Mouse (Mus musculus) 3T3-L1 (cell line): Measurements from ENCODE around the gene Mbip.
A peak's percentile ranks its signal among the peaks of the same experiment; 100 is the strongest.

ENCODE experiments used
- DNase-seq: peaks from one replicate; pipeline ENCODE4 v3.0.0-alpha.2; 2015; ENCODE audit warnings: low read depth, low spot score

Mbip gene

DNA sequence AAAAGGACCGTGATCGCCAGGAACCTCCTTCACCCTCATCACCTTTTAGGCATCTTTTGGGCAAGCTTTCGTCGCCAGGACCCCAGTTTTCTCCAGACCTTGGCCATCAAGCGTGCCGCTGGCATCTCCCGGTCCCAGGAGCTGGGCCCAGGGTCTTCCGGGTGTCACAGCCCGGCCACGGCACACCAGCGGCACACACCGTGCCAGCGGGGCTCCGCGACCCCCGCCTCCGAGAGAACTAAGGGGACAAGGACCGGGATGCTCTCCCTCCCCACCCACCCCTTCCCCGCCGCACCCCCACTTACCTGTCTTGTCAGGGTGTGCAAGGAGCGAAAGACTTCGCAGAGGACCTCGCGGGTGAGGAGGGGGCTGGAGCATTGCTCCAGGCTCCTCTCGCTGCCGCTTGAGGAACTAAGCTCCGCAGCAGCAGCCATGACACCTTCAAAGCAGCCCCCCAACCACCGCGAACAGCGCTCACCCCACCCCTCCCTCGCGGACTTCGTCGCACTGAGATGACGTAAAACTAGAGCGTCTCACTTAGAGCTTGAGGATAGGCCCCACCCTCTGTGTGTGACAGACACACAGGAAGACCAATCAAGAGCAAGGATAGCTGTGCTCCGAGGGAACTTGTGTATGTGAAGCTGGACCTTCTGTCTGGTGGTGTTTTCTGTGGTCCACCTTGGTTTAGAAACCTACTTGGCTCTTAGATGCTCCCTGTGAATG lies at the start of gene Mbip:
Mbip (minus strand) TSS at position 528 of the 723 bp plus-strand sequence.
- DNase-seq = peak; percentile 99

DNA sequence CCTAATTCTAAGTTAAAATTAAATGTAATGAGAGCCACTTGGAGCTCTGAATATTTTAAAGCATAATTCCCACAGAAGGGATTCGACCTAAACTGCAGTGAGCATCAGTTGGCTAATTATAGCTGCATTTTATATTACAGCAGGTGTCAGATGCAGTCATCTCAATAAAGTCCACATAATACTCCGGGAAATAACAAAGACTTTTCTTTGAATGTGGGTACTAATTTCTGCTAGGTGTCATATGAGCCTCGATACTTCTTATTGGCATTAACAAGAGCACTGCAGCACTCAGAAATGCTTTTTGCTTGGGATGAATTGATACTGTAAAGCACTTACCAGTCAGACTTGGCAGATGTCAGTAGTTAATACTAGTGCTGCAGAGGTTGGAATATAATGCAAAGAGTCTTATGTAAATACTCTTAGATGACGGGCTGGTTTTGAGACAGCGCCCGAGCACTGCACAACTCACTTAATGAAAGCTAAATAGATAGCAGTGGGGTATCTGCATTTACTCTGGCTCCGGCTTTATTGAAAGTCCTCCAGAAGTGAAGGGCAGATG lies 42.0 kb upstream of the Mbip start:
- no peak for DNase-seq

DNA sequence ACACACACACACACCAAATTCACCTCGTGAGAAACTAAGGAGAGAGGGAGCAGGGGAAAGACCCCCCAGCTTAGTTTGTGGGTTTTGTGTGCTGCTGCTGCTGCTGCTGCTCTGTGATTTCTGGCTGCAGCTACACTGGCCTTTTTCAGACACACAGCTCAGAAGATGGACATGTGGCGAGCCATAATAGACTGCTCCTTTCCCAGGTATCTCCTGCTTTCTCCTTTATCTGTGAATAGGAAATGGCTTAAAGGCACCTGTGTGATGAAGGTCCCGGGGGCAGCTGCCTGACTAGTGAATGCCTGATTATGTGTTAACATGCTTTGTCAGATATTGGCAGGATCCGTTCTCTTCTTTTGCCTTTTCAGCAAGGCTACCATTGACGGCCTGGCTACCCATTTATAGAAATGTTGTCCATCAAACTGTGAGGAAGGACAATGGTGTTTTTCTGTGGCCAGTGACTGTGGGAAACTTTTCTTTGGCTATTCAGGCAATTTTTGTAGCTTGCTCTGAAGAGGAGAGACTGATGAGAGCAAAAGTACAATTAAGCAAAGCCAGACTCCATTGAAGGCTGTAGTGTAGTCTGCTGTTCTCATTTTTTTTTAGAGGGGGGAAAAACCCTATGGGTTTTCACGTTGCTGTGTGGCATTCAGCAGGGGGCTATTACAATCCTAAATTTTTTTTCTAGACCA lies 41.4 kb upstream of the Mbip start:
- DNase-seq = no peak

DNA sequence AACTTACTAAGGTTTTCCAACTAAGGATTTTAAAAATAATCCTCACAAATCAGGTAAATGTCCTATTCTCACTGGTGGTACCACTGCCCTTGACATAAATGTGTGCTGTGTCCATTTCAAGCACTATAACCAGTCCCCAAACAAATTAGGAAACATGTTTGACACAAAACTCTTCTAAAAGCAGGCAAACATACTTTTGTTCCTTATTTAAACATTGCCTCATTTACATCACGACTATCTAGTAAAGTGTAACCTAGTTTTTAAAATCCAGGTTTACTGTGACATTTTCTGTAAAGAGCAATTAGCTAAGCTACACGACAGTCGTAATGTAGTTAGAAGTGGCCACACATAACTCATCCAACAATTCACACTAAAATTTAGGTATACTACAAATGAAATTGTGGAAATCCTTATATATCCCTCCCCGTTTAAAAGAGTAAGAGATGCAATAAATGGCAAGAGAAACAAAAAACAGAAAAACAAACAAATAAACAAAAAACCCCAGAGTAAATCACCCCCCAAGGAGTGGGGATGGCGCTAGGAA lies 851 bp downstream of the Mbip start:
- peak; percentile 13 for DNase-seq

DNA sequence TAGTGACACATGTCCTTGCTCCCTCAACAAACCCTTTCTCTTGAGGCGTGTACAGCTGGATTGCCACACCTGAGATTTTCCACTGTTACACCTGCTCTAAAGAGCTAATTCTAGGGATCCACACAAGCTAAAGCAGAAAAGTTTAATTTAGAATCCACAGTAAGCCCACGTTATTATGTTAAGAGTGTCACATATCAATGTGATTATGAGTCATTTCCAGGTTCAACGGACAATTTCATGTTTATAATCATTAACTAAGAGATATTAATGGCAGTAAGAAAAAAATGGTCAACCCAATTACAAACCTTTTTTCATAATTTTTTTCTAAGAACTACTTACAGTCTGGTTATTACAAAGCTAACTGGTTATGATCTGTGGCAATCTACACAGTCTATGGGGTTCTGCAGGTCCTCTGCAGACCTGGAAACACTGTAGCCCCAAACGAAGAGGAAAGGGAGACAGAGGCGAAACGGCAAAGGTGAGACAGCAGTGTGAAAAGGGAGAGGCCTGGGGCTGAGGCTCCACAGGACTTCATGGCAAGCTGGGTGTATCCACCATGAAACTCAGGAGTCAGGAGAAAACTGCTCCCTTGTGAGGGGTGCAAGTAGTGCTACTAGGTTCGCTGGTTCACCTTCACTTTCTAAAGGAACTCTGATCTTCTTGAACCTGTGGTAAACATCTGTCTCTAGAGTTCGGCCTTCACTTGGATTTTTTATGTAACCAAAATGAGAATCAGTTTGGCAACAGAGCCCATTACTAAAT lies 6.2 kb downstream of the Mbip start:
- no peak for DNase-seq

DNA sequence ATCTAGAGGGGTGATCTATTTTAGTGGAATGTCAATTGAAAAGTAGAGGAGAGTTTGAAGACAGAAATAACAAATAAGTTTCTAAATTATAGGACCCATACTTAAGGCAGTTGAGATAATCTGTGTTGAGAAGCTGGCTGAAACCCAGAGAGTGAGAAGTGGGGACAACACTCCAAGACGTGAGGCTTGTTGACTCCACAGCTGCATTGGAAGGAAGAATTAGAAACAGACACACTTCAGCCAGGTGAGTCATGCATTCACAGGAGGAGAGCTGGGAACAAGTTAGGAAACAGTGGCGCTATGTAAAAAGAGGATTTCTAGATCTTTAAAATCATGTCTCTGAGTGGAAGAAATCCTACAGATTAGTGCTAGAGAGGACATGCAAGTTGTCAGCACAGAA lies 12.2 kb downstream of the Mbip start:
- DNase-seq = no peak

DNA sequence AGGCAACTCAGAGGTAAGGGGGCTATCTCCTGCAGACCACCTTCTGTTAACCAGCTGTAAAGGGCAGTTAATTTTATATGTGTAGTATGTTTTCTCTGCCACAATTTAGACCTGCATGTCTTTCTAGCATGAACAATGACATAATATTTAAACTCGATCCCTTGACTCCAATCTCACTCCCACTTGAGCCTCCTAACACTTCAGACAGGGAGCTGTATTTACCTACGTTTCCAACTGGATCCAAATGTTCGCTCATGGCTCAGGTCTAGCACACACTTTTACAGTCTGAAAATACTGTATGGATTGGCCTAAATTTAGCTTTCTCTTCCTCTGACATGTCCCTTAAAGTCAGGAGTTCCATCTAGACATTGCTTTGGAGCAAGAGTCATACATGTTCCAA lies 13.2 kb downstream of the Mbip start:
- DNase-seq = no peak

DNA sequence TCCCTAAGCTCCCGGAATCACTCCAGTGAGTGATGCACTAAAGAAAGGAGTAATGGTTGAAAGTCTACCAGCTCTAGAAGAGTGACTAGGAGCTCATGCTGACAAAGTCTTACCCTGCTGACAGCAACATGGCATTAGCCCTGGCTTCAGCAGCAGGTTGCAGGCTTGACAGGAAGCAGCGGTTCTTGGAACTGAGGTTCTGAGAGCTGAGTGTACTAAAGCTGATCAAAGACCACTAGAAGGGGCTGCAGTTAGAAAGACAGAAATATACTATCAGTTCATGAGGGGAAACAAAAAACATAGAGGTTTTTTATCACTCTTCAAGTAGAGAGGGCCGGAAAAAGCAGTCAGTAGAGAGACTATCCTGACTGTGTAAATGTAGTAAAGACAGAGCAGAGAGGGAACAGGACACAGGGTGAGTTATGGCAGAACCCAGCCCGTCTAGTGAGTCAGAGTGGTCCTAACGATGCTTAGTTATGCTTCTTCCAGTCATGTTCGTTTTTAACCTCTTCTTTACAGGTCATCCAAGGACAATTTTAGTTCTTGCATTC lies 18.2 kb downstream of the Mbip start:
- DNase-seq = no peak

DNA sequence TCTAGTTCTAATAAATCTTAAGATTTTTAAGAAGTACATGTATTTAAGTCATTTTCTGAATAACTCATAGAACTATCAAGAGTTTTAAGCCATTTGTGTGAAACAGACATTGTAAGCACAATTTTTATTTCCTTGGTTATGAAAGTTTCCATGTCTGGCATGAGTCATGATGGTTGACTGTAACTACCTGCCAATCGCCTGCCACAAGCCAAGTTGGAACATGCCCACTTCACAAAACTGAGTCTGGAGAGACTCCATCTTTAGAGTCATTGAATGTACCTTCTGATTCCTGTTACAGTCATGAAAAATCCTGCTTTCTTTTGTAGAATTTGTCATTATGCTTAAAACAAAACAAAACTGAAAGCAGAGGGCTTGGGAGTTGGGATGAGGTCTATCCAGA lies 19.8 kb downstream of the Mbip start:
- DNase-seq = peak; percentile 53

DNA sequence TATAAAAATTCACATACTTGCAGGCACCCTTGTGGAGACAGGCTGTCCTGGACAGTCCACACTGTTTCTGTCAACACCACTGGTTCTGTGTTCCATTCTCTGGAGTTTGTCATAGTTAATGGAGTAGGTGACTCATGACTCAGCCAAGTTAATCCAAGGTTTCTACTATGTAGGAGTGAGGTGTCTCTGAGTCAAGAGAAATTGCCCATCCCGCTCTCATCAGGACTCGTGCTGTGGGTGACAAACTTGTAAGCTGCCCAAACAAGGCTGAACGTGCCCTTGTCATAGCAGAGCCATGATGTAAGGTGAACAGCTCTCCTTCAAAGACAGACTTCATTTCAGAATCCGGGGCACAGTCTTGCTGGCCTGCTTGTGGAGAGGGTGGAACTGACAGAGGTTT lies 26.8 kb downstream of the Mbip start:
- DNase-seq = peak; percentile 58

DNA sequence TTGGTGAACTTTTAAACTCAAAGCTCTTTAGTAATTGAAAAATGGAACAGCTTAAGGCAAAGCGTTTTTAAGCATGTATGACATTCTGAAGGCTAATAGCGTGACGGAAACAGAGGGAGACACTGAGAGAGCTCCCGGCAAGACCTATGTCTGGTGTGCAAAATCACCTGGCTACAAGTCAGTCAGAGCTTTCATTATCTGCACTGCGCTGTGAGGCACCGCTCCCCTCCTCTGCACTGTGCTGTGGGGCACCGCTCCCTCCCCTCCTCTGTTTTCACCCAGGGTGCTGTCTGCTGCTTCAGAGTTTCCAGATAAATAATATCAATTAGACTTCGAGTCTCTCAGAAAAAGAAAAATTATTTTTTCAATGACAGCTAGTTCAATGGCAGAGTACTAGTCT lies 27.6 kb downstream of the Mbip start:
- no peak for DNase-seq

DNA sequence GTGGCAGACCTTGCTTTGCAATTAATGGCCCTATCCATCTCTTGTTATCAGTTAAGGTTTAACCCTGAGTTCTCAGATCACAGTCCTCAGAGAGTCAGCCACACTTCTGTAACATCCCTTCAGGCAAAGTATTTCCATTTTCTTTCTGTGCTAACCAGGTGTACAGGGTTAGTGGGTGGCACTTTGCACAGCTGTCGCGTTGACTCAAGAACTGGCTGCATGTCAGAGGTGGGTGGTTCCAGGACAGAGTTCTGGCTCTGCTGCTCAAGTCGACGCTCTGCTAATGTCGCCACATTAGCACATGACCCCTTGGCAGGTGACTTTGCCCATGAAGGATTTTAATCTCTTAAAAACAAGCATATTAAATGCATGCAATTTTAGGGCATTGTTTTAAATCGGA lies 39.9 kb downstream of the Mbip start:
- DNase-seq = no peak

DNA sequence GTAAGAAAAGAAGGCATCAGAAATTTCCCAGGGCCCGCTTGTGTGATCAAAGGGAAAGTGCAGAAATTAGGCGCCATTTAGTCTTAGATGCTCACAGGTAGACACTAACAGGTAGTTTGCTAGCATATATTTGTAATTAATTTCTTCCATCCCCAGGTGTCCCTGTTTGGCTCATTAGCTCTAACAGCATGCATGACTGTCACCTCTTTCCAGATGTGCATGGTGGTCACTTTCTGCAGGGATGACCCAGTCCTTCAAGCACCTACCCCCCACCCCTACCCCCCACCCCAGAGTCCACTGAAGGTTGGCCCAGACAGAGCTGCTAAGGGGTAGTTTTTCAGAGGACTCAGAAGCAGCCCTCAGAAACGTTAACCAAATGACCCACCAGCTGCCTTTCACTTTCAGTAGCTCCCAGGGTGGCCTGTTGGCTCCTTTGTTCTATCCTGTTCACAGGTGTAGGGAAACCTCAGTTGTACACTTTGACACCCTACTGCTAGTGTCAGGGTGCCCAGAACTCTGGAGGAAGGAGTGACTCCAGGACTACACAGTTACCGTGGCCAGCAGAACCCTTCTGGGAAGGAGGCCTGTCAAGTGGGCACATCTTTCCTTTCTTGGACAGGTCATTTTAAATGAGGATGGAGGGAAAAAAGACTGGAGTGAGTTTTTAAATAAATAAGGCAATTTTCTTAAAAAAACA lies 43.2 kb downstream of the Mbip start:
- no peak for DNase-seq

DNA sequence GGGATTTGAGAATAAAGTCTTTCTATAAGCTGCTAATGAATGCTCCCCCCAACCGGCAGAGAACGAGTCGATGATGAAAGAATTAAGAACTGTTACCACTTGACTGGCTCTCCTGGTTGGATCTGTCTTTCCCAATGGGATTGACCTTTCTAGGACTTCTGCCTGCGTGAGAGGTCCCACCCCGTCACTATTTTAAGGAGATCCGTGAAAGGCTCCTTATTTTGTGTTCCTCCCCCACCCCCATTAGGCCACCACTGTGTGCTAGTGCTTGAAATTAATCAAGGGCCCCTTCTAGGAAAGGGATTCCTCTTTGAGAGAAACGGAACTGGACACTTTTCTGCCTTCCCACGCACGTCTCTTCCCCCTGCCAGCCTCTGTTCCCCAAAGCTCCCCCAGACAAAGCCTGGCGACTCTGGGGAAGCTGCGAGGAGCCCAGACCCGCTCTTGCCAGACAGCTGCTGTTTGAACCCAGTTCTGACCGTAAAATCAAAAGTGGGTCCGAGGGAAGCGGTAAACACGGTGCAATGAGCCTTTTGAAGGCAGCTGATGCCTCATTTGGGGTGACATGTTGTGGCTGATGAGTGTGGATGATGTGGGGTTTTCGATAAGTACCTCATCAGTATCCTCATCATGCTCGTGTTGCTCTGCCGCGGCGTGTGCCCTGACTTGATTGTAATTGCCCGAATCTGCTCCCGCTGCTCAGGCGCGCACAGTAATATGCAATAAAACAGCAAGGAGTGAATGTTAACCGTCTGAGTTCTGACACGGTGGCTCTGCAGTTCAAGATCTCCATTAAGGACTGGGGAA lies 44.0 kb downstream of the Mbip start:
- DNase-seq = no peak

DNA sequence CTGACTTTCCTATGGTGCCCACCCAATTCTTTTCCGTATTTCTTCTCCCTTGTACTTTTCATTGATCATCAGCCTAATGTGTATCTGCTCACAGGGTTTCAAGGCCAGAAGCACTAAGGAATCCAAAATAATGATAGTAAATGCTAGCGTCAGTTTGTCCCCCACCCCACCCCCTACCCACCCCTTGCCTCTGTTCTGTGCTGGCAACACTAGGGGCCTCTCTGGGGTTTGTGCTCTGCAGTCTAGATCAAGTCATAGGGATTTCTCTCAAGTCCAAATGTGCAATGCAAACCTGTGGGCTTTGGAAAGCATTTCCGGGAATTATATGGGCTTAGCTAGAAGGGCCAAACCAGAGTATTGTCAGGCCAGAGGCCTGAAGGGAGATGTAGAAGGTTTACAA lies 46.1 kb downstream of the Mbip start:
- no peak for DNase-seq

DNA sequence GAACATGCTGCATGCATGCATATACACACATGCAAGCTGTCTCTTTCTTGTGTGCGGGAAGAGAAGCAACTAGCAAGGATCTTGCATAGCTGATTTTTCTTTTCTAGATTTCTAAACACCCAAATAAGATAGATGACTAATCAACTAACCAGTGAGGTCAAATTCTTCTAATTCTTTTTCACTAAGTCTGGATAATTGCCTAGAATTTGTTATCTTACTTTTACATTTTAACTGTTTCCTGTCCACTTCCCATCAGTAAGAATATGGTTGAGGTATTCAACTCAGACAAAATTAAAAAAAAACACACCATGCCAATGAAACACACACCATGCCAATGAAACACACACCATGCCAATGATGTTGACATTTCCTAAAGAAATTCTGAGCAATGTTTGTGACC lies 46.8 kb downstream of the Mbip start:
- peak; percentile 58 for DNase-seq

DNA sequence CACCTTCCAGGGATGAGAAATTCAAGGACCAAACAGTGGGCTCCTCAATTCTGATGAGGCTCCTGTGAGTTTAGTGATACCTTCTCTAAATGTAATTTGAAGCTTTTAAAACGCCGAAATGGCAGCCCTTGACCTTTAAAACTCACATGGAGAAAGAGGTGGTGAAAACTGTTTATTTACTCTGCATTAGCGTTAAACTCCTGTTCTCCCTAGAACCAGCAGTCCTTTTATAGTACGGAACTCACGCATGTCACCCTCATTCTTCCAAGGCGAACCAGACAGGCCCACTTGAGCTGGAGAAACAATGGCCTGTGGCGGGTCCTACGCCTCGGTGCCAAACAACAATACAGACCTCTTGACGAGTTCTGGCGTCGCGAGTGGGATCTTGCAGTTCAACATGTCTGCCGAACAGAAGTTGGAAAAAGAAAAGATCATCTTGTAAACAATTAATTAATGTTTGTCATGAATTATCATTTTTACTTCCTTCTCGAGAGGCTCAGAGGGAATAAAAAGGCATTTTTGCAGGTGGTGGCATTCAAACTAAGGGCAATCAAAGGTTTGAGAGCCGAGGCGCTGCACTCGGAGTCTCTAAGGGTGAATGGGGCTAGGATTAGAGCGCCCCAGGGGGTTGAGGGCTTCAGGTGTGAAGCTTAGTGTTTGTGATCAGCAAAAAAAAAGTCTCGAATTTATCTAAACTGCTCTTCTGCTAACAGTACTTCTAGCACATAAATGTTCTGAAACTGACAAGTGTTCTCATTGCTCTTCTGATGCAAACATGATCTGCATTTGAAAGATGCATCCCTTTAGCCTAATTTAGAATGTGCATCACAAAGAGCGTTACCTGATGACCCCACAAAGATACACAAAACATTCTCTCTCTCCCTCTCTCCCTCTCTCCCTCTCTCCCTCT lies 47.5 kb downstream of the Mbip start:
- DNase-seq = no peak

DNA sequence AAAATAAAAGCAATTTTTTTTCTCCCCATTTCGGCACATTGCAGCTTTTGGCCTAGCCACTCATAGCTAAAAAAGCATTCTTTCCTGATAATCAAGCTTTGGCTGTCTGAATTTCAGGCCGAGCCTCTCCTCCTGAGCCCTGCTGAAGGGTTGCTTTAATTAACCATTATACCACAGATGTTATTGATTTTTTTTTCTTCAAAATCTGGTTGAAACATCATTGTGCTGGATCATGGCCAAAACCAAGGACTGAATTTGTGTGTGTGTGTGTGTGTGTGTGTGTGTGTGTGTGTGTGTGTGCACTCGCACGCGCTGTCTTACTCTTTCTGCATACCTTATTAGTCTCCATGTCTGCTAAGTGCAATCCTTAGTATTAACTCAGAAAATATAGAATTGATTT lies 48.6 kb downstream of the Mbip start:
- no peak for DNase-seq

DNA sequence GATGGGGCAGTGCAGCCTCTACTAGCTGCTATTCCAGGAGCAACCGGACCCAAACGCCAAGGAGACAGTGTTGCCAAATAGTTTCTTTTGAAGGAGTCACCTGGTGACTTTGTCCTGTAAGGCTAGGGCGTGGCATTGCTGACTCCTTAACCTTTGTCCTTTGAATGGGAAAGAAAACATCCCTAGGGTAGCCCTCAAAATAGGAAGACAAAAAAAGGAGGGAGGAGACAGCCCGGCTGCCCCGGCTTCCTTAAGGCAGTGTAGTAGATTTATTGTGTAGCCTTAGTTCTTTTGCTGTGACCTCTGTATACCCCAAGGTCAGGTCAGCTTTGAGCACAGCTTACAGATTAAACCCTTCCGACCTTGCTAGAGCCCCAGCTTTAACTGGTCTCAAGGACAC lies 49.2 kb downstream of the Mbip start:
- DNase-seq = no peak
